25 mouse cellular contexts compared by ENCODE assay signal in genomic region chr11:82708934-82709333, GRCm38 (mm10). TPM values are rescaled to one million over a fixed set of nuclear protein-coding genes. Genes with fewer than 3 reads are reported as not detected.
DNase-seq lines count a peak whose midpoint lies in the region; ATAC-seq and TF ChIP-seq lines count a peak whose summit lies in the region.
"Had no signal": no experiment of that assay in that cellular context is flagged by ENCODE, and none has a peak within 500 bp of the region (broad histone marks: within the 10 kb centered on the region; RNA-seq: fewer than 3 reads in every experiment).

No protein-coding gene starts in this region.

- WGBS in forebrain, postnatal 0 days: 82% methylated on average over 4 of the region's 4 CpGs
- WGBS in forebrain, embryonic 14.5 days: 81% methylated on average over 4 of the region's 4 CpGs
- 77% methylated on average over 4 of the region's 4 CpGs for WGBS in bone marrow, adult 2 months
- WGBS in lung, adult 2 months: 71% methylated on average over 4 of the region's 4 CpGs

- no peak overlapping the region for H3K27ac ChIP-seq in forebrain, postnatal 0 days (ENCODE audit: low read depth, low read length)
- no peak overlapping the region for H3K27ac ChIP-seq in forebrain, embryonic 14.5 days (ENCODE audit: low read depth, low read length)
- no peak overlapping the region for H3K27ac ChIP-seq in layer of hippocampus, adult 2 months
- no peak overlapping the region for H3K27ac ChIP-seq in bone marrow, adult 2 months (ENCODE audit: control insufficient read depth, insufficient read depth, low read depth, low read length, poor library complexity)
- H3K27ac ChIP-seq: forebrain, embryonic 12.5 days; heart, adult 2 months; heart, embryonic 13.5 days; hindbrain, embryonic 13.5 days; limb, embryonic 10.5 days had no signal

- TF ChIP-seq CTCF in forebrain, postnatal 0 days (IDR thresholded peaks at IDR 0.05; ENCODE audit: low read depth): peak; percentile 28; the same call in 1 of the 2 replicates
- peak; percentile 51 for TF ChIP-seq CTCF in layer of hippocampus, adult 2 months (conservative IDR thresholded peaks at IDR 0.05)
- TF ChIP-seq CTCF in bone marrow, adult 2 months (IDR thresholded peaks at IDR 0.05; ENCODE audit: control insufficient read depth, insufficient read depth, low read length): peak; percentile 22; the same call in 1 of the 2 replicates
- TF ChIP-seq CTCF in lung, adult 2 months (IDR thresholded peaks at IDR 0.05; ENCODE audit: insufficient read depth, low read length): no peak

- no peaks in the 10 kb centered on the region for H3K4me1 ChIP-seq in forebrain, postnatal 0 days (ENCODE audit: insufficient read depth)
- H3K4me1 ChIP-seq in forebrain, embryonic 14.5 days (ENCODE audit: control insufficient read depth, insufficient read depth, low read length): no peaks in the 10 kb centered on the region
- H3K4me1 ChIP-seq in bone marrow, adult 2 months (ENCODE audit: control insufficient read depth, insufficient read depth, low read length): no peaks in the 10 kb centered on the region
- H3K4me1 ChIP-seq in lung, adult 2 months (ENCODE audit: control insufficient read depth, insufficient read depth, low read length): no peaks in the 10 kb centered on the region
- H3K4me1 ChIP-seq: forebrain, embryonic 12.5 days; heart, embryonic 13.5 days; hindbrain, embryonic 13.5 days had no signal

- H3K36me3 ChIP-seq in forebrain, postnatal 0 days (ENCODE audit: insufficient read depth): no peaks in the 10 kb centered on the region
- no peaks in the 10 kb centered on the region for H3K36me3 ChIP-seq in forebrain, embryonic 14.5 days (ENCODE audit: control insufficient read depth, insufficient read depth, low read length)
- H3K36me3 ChIP-seq: forebrain, embryonic 12.5 days; heart, embryonic 13.5 days; hindbrain, embryonic 13.5 days; limb, embryonic 10.5 days had no signal

- DNase-seq in forebrain, postnatal 0 days: no peak
- DNase-seq in forebrain, embryonic 14.5 days (ENCODE audit: low spot score): no peak
- no peak for DNase-seq in layer of hippocampus, adult 2 months (ENCODE audit: low spot score in 2 of 2)
- no peak for DNase-seq in layer of hippocampus, postnatal 14 days (ENCODE audit: low spot score in 2 of 2)
- DNase-seq in A20 (ENCODE audit: low read depth, low spot score): peak; percentile 13
- DNase-seq in lung, adult 2 months: no peak
- no peak for DNase-seq in neural tube, embryonic 10.5 days (ENCODE audit: extremely low spot score, low spot score)
- DNase-seq: adrenal gland, postnatal 25 days; cerebellum, adult 11-12 months; cerebellum, postnatal 14 days; gastrocnemius, postnatal 14 days; heart, adult 2 months; kidney, adult 8-10 months; kidney, postnatal 25 days; liver; lung, postnatal 10 days; thymus, postnatal 36 days had no signal

- H3K4me3 ChIP-seq in forebrain, postnatal 0 days (ENCODE audit: low read depth, low read length): no peak overlapping the region
- H3K4me3 ChIP-seq in forebrain, embryonic 14.5 days (ENCODE audit: low read depth, low read length): no peak overlapping the region
- no peak overlapping the region for H3K4me3 ChIP-seq in layer of hippocampus, adult 2 months
- no peak overlapping the region for H3K4me3 ChIP-seq in bone marrow, adult 2 months (replicated peaks; ENCODE audit: control insufficient read depth, low read depth, low read length)
- no peak overlapping the region for H3K4me3 ChIP-seq in lung, adult 2 months (replicated peaks; ENCODE audit: extremely low read depth, low read depth, low read length)
- H3K4me3 ChIP-seq: forebrain, embryonic 12.5 days; heart, adult 2 months; heart, embryonic 13.5 days; hindbrain, embryonic 13.5 days; limb, embryonic 10.5 days had no signal

- no peak for ATAC-seq in forebrain, postnatal 0 days
- no peak for ATAC-seq in forebrain, embryonic 14.5 days
- ATAC-seq: inflammation-experienced regulatory T-cells, adult 6 months had no signal

- no peak for TF ChIP-seq POLR2A in bone marrow, adult 2 months (IDR thresholded peaks at IDR 0.05; ENCODE audit: borderline replicate concordance, control insufficient read depth, low read depth, low read length)
- no peak for TF ChIP-seq POLR2A in lung, adult 2 months (IDR thresholded peaks at IDR 0.05; ENCODE audit: borderline replicate concordance, extremely low read depth, low read depth, low read length)

- H3K9me3 ChIP-seq in forebrain, postnatal 0 days (ENCODE audit: low read length): no peaks in the 10 kb centered on the region
- no peaks in the 10 kb centered on the region for H3K9me3 ChIP-seq in forebrain, embryonic 14.5 days (replicated peaks; ENCODE audit: control insufficient read depth, low read length)
- H3K9me3 ChIP-seq: forebrain, embryonic 12.5 days; heart, embryonic 13.5 days; hindbrain, embryonic 13.5 days; limb, embryonic 10.5 days had no signal

- H3K9ac ChIP-seq in forebrain, postnatal 0 days: no peak overlapping the region
- no peak overlapping the region for H3K9ac ChIP-seq in forebrain, embryonic 14.5 days (ENCODE audit: low read length)
- H3K9ac ChIP-seq: forebrain, embryonic 12.5 days; heart, embryonic 13.5 days; hindbrain, embryonic 13.5 days had no signal

- no peak overlapping the region for H3K4me2 ChIP-seq in forebrain, postnatal 0 days (ENCODE audit: low read depth)
- H3K4me2 ChIP-seq in forebrain, embryonic 14.5 days (ENCODE audit: low read length): no peak overlapping the region
- H3K4me2 ChIP-seq: forebrain, embryonic 12.5 days; heart, embryonic 13.5 days; hindbrain, embryonic 13.5 days; midbrain, embryonic 11.5 days had no signal

- H3K27me3 ChIP-seq in forebrain, postnatal 0 days (ENCODE audit: insufficient read depth, low read length): no peaks in the 10 kb centered on the region
- no peaks in the 10 kb centered on the region for H3K27me3 ChIP-seq in forebrain, embryonic 14.5 days (replicated peaks; ENCODE audit: control insufficient read depth, insufficient read depth, low read length)
- H3K27me3 ChIP-seq: forebrain, embryonic 12.5 days had no signal

RNA-seq across cellular contexts. Expression of gene Cct6b, which starts 55.2 kb away (rescaled TPM):
- total RNA-seq in forebrain, postnatal 0 days (2014; rRNA removed): 0.23 TPM in 1 of 2 replicates, not detected in the other
- 0.19 and 0.28 TPM in 2 replicates for polyA plus RNA-seq in forebrain, postnatal 0 days (2015; fragmentation: Nextera tagmentation; extraction: Ambion mirVana)
- polyA plus RNA-seq in forebrain, embryonic 14.5 days (2014; fragmentation: Nextera tagmentation; extraction: Ambion mirVana): 0.22 and 0.27 TPM in 2 replicates
- total RNA-seq in layer of hippocampus, adult 2 months (2021): under 1 TPM; 0.18 to 0.44 TPM
- under 1 TPM in 1 of 2 experiments, not detected in 1; 0.78 TPM for total RNA-seq in layer of hippocampus, postnatal 14 days (2021)
- not detected in 2 replicates for polyA plus RNA-seq in bone marrow, adult 2 months (2011; ENCODE audit: insufficient read depth, insufficient read length, low replicate concordance, missing spikeins)
- polyA plus RNA-seq in lung, adult 2 months (2012; rRNA removed): 0.11 and 0.24 TPM in 2 replicates
- total RNA-seq: neutrophil, adult 5-6 weeks had no signal

RNA-seq across cellular contexts. Expression of gene Zfp830, which starts 55.2 kb away (rescaled TPM):
- total RNA-seq in forebrain, postnatal 0 days (2014; rRNA removed): 21.5 and 23.8 TPM in 2 replicates
- polyA plus RNA-seq in forebrain, postnatal 0 days (2015; fragmentation: Nextera tagmentation; extraction: Ambion mirVana): 17.0 and 19.6 TPM in 2 replicates
- polyA plus RNA-seq in forebrain, embryonic 14.5 days (2014; fragmentation: Nextera tagmentation; extraction: Ambion mirVana): 34.5 and 38.3 TPM in 2 replicates
- 10 to 100 TPM; 14.8 to 16.9 TPM for total RNA-seq in layer of hippocampus, adult 2 months (2021)
- 10 to 100 TPM; 14.6 to 17.1 TPM for total RNA-seq in layer of hippocampus, postnatal 14 days (2021)
- polyA plus RNA-seq in bone marrow, adult 2 months (2011; ENCODE audit: insufficient read depth, insufficient read length, low replicate concordance, missing spikeins): 22.2 and 26.4 TPM in 2 replicates
- 5.3 TPM in 2 replicates for polyA plus RNA-seq in lung, adult 2 months (2012; rRNA removed)
